Mouse (Mus musculus): ENCODE results near the gene Rap1b. TPM values are rescaled to one million over a fixed set of nuclear protein-coding genes. Genes with fewer than 3 reads are reported as not detected.

Gene Rap1b
- polyA plus RNA-seq, 1 experiment from 2014 or later = 169 TPM

DNA sequence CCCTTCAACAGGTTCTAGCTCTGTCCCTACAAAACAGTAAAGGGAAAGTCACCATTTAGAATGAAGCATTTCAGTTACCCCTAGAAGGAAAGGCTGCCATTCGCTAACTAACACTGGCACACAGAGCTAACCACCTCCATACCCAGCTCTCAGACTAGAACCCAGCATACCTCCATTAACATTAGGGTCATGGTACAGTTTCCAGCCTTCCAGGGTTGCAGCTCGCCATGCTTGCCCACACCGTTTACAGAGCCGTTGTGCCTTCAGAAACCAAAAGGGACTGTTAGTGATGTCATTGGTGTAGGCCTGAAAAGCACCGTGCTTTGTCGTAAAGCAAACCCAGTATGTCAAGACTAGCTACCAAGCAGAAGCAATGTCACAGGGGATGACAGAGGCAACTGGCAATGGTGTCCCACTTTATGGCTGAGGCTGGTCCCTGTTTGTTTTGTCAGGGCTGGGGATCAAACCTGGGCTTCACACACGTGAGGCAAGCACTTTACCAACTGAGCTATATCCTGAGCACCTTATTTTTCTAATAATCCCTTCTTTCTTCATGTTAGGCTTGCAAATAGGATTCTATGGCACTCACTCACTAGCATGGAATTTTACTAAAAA, 72.6 kb downstream of the Rap1b start:
- H3K27me3 ChIP-seq (replicated peaks; ENCODE audit: control insufficient read depth, insufficient read depth, low read length) = no peaks in the 10 kb centered on the region
- H3K27ac ChIP-seq (ENCODE audit: low read depth, low read length) = no peak overlapping the region
- H3K9ac ChIP-seq (ENCODE audit: low read depth, low read length) = no peak overlapping the region
- peaks cover 25% of the 10 kb centered on the region for H3K36me3 ChIP-seq (ENCODE audit: control insufficient read depth, insufficient read depth, low read length)
- 96% methylated on average over 7 of the region's 7 CpGs for WGBS
- no peaks in the 10 kb centered on the region for H3K9me3 ChIP-seq (ENCODE audit: control insufficient read depth, low read length)
- no peaks in the 10 kb centered on the region for H3K4me1 ChIP-seq (ENCODE audit: control insufficient read depth, insufficient read depth, low read depth, low read length)
- no peak for ATAC-seq
- no peak overlapping the region for H3K4me3 ChIP-seq (ENCODE audit: low read length)
- no peak overlapping the region for H3K4me2 ChIP-seq (ENCODE audit: low read length)

DNA sequence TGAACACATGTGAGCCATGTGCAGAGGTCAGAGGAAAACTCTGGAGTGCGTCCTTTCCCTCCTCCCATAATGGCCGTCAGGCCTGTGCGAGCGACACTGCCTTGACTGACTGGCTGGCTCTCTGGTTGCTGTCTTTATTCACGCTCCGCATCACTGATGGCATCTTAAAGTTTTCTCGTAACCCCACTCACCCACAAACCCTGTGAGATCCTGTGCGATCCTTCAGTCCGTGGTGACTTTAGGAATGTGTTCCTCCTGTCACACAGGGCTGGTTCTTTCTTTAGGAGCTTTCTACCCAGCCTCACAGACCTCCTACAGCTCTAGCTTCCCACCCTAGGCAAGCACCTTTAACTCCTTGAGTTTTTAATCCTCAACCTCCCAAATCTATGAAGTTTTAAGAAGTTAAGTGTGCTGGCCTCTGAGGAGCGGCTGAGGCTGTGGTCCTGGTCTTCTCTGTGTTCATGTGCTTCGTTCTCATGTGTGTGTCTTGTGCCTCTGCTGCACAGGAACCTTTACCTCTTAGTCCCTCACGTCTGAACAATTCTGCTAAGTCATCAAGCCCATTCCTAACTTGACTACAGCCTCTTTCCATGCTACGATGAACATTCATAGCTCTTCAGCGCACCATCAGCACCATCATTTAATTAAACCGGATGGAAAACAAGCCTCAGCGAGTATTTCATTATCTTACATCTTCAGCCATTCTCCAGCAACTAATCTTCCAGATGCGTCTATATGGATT, 73.3 kb downstream of the Rap1b start:
- 88% methylated on average over 17 of the region's 17 CpGs for WGBS
- Histone ChIP-seq H3K4me2 (ENCODE audit: low read length) (no peak overlapping the region), H3K27me3 (replicated peaks; ENCODE audit: control insufficient read depth, insufficient read depth, low read length) (no peaks in the 10 kb centered on the region), H3K4me1 (ENCODE audit: control insufficient read depth, insufficient read depth, low read depth, low read length) (no peaks in the 10 kb centered on the region), H3K36me3 (ENCODE audit: control insufficient read depth, insufficient read depth, low read length) (peaks cover 26% of the 10 kb centered on the region), H3K4me3 (ENCODE audit: low read length) (no peak overlapping the region), H3K9ac (ENCODE audit: low read depth, low read length) (no peak overlapping the region), H3K27ac (ENCODE audit: low read depth, low read length) (no peak overlapping the region), H3K9me3 (ENCODE audit: control insufficient read depth, low read length) (no peaks in the 10 kb centered on the region)
- ATAC-seq = no peak

DNA sequence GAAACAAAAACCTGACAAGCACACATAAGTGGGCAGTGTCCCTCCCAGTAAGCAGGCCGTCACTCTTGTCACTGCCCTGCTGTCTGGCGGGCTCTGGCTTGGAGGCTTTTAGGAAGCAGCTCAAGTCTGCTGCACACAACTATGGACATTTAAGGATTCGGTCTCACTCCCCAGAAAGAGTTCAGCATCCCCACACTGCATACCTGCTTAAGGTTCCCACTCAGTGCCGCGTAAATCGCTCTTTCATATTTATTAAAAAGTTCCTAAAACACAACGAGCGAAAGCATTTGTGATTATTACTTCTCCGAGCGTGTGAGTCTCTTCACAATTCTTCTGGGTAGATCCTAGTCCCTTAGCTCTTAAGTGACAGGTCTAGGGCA, 74.7 kb downstream of the Rap1b start:
- Histone ChIP-seq H3K36me3 (ENCODE audit: control insufficient read depth, insufficient read depth, low read length) (peaks cover 29% of the 10 kb centered on the region), H3K27ac (ENCODE audit: low read depth, low read length) (no peak overlapping the region), H3K27me3 (replicated peaks; ENCODE audit: control insufficient read depth, insufficient read depth, low read length) (no peaks in the 10 kb centered on the region), H3K4me2 (ENCODE audit: low read length) (no peak overlapping the region), H3K9me3 (ENCODE audit: control insufficient read depth, low read length) (no peaks in the 10 kb centered on the region), H3K4me1 (ENCODE audit: control insufficient read depth, insufficient read depth, low read depth, low read length) (no peaks in the 10 kb centered on the region), H3K4me3 (ENCODE audit: low read length) (no peak overlapping the region), H3K9ac (ENCODE audit: low read depth, low read length) (no peak overlapping the region)
- WGBS = 96% methylated on average over 10 of the region's 10 CpGs
- ATAC-seq = no peak

DNA sequence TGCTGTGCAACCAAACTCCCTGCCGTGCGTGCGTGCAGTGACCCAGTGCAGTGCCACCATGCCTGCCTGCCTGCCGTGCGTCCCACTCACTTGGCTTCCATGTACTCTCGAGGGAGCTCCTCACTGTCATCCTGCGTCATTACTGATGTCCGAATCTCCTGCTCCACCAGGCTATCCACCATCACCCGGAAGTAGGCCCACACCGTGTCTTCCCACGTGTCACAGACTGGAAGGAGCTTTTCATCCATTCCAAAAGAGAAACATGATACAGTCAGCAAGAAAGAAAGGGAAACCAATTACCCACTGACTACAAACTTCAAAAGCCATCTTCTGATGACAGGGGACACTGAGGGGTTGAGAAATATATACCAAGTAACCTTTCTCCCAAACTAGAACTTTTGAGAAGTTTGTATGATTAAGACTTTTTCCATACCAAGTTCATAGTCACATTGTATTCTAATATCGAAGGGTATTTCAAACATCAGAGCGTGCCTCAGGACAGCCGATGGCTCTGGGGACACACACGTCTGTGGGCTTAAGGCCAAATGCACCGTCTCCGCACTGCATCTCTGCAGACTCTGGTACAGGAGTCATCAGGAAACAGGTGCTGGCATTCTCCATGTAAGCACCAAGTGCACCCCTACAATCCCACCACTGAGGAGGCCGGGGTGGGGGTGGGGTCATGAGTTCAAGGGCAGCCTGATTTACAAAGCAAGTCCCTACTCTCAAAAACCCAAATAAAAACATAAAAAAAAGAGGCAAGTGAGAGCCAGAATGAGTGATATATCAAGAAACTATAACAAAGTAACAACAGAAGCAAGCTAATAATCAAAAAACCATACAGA, 75.3 kb downstream of the Rap1b start:
- Histone ChIP-seq H3K4me3 (ENCODE audit: low read length) (no peak overlapping the region), H3K9me3 (ENCODE audit: control insufficient read depth, low read length) (no peaks in the 10 kb centered on the region), H3K36me3 (ENCODE audit: control insufficient read depth, insufficient read depth, low read length) (peaks cover 27% of the 10 kb centered on the region), H3K27me3 (replicated peaks; ENCODE audit: control insufficient read depth, insufficient read depth, low read length) (no peaks in the 10 kb centered on the region), H3K9ac (ENCODE audit: low read depth, low read length) (no peak overlapping the region), H3K4me1 (ENCODE audit: control insufficient read depth, insufficient read depth, low read depth, low read length) (no peaks in the 10 kb centered on the region), H3K4me2 (ENCODE audit: low read length) (no peak overlapping the region), H3K27ac (ENCODE audit: low read depth, low read length) (no peak overlapping the region)
- 94% methylated on average over 18 of the region's 18 CpGs for WGBS
- ATAC-seq = no peak

DNA sequence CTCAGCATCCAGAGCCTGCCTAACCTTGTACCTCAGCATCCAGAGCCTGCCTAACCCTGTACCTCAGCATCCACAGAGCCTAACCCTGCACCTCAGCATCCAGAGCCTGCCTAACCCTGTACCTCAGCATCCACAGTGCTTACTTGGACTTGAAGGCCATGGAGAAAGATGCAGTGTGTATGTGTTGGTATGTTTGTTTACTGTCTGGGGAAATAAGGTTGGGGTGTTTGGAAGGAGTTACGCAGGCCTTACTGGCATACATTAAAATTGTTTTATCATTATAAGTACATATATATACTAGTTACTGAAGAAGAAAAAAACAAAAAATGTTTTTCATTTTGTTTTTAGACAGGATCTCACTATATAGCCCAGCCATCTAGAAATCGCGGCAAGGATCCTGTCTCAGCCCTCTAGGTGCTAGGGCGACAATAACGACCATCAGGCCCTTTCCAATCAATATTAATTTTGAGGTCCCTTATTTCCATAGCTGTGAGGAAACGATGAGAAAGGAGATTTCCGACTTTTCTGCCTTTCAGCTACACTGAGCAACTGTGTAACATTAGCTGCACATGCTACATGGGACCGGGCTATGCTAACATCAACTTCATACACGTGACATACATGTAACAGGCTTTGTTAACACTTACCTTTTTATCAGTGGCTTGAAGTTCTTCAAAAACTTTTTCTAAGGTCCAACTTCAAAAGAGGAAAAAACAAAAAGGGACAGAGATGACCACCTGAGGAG, 76.1 kb downstream of the Rap1b start:
- Histone ChIP-seq H3K9me3 (ENCODE audit: control insufficient read depth, low read length) (no peaks in the 10 kb centered on the region), H3K27me3 (replicated peaks; ENCODE audit: control insufficient read depth, insufficient read depth, low read length) (no peaks in the 10 kb centered on the region), H3K36me3 (ENCODE audit: control insufficient read depth, insufficient read depth, low read length) (peaks cover 30% of the 10 kb centered on the region), H3K4me1 (ENCODE audit: control insufficient read depth, insufficient read depth, low read depth, low read length) (no peaks in the 10 kb centered on the region), H3K4me3 (ENCODE audit: low read length) (no peak overlapping the region), H3K4me2 (ENCODE audit: low read length) (no peak overlapping the region), H3K9ac (ENCODE audit: low read depth, low read length) (no peak overlapping the region), H3K27ac (ENCODE audit: low read depth, low read length) (no peak overlapping the region)
- ATAC-seq = no peak
- 95% methylated on average over 9 of the region's 9 CpGs for WGBS

DNA sequence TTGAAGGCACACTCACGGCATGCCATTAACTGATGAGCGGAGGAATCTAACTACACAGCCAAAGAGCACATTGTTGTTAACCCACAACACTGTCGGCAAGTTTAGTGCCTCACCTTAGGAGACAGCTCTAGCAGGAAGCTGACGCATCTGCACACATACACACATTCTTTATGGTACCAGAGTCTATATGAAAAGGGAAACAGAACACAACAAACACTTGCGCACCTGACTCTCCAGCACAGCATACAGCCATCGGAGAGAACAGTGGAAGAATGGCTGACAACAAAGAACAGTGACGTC, 77.7 kb downstream of the Rap1b start:
- no peak overlapping the region for H3K9ac ChIP-seq (ENCODE audit: low read depth, low read length)
- 89% methylated on average over 7 of the region's 7 CpGs for WGBS
- ATAC-seq = no peak
- no peak overlapping the region for H3K27ac ChIP-seq (ENCODE audit: low read depth, low read length)
- no peak overlapping the region for H3K4me2 ChIP-seq (ENCODE audit: low read length)
- H3K27me3 ChIP-seq (replicated peaks; ENCODE audit: control insufficient read depth, insufficient read depth, low read length) = no peaks in the 10 kb centered on the region
- no peaks in the 10 kb centered on the region for H3K9me3 ChIP-seq (ENCODE audit: control insufficient read depth, low read length)
- peaks cover 22% of the 10 kb centered on the region for H3K36me3 ChIP-seq (ENCODE audit: control insufficient read depth, insufficient read depth, low read length)
- no peak overlapping the region for H3K4me3 ChIP-seq (ENCODE audit: low read length)
- H3K4me1 ChIP-seq (ENCODE audit: control insufficient read depth, insufficient read depth, low read depth, low read length) = no peaks in the 10 kb centered on the region

DNA sequence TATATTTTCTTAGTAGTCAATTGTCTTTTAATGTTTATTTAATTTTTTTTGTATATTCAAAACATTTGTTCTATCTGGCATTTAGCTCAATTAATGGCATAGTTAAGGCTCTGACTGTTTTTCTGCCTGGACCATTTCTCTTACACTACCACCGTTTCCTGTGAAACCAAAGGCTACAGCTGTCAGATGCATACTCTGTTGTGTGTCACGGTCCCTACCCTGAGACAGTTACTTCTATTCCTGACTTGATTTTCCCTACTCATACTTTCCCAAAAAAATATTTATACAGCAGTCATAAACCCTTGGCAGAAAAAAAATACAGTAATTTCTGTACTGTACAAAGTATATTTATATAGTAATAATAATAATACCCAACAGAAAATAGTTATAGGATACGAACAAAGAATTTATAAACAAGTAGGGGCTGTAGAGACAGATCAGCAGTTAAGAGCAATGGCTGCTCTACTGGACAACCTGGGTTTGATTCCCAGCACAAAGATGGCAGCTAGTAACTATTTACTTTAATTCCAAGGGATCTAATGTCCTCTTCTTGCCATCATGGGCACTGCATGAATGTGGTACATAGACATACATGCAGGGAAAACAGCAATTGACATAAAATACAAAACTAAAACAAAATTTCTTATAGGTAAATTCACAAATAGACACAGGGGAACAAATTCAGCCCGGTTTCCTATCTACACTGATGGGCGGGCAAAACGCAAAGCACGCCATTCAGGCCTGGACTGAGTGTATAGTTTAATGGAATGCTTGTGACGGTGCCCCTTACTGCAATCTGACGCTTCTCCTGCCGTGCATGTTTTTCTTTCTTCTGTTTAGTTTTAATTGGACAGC, 78.3 kb downstream of the Rap1b start:
- Histone ChIP-seq H3K9ac (ENCODE audit: low read depth, low read length) (no peak overlapping the region), H3K27me3 (replicated peaks; ENCODE audit: control insufficient read depth, insufficient read depth, low read length) (no peaks in the 10 kb centered on the region), H3K4me2 (ENCODE audit: low read length) (no peak overlapping the region), H3K9me3 (ENCODE audit: control insufficient read depth, low read length) (no peaks in the 10 kb centered on the region), H3K27ac (ENCODE audit: low read depth, low read length) (no peak overlapping the region), H3K4me1 (ENCODE audit: control insufficient read depth, insufficient read depth, low read depth, low read length) (no peaks in the 10 kb centered on the region), H3K4me3 (ENCODE audit: low read length) (no peak overlapping the region), H3K36me3 (ENCODE audit: control insufficient read depth, insufficient read depth, low read length) (peaks cover 22% of the 10 kb centered on the region)
- WGBS = 90% methylated on average over 10 of the region's 10 CpGs
- ATAC-seq = no peak

DNA sequence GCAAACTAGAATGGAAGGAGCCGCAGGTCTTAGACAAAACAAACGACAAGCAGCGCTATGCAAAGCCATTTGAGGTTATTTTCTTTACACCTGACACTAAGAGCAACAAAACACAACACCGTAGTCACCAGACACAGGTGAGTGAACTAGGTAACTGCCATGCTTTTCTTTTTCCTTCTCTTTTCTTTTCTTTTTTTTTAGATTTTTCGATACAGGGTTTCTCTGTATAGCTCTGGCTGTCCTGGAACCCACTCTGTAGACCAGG, 79.0 kb downstream of the Rap1b start:
- no peak overlapping the region for H3K4me2 ChIP-seq (ENCODE audit: low read length)
- H3K36me3 ChIP-seq (ENCODE audit: control insufficient read depth, insufficient read depth, low read length) = peaks cover 19% of the 10 kb centered on the region
- WGBS = 96% methylated on average over 5 of the region's 5 CpGs
- no peaks in the 10 kb centered on the region for H3K4me1 ChIP-seq (ENCODE audit: control insufficient read depth, insufficient read depth, low read depth, low read length)
- no peak for ATAC-seq
- no peak overlapping the region for H3K9ac ChIP-seq (ENCODE audit: low read depth, low read length)
- H3K9me3 ChIP-seq (ENCODE audit: control insufficient read depth, low read length) = no peaks in the 10 kb centered on the region
- no peak overlapping the region for H3K4me3 ChIP-seq (ENCODE audit: low read length)
- H3K27me3 ChIP-seq (replicated peaks; ENCODE audit: control insufficient read depth, insufficient read depth, low read length) = no peaks in the 10 kb centered on the region
- no peak overlapping the region for H3K27ac ChIP-seq (ENCODE audit: low read depth, low read length)
